Mouse (Mus musculus): ENCODE data around the gene Rap2b.

Rap2b gene

GRCm38 (mm10) chr3:61391564-61391963 lies 30.1 kb downstream of the Rap2b start:
- no peak for DNase-seq

- no peak for DNase-seq
Observed at GRCm38 (mm10) chr3:61392881-61393280, 31.4 kb downstream of the Rap2b start.

DNA sequence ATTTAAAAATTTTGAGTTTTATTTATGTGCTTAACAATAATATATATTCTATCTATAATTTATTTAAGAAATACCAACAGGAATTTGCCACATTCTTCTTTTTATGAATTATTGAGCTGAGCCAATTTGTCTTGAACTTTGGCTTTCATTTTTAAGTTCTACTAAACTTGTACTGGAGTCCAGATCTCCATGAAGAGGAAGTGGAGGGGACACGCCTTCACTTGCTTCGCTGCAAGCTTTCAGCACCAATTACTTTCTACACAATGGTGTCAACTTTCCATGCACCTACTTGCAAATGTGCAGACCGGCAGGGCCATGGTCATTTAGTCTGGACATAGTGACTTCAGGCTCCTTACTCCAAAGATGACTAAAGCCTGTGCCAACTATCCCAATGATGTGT lies 32.1 kb downstream of the Rap2b start:
- DNase-seq: no peak

DNA sequence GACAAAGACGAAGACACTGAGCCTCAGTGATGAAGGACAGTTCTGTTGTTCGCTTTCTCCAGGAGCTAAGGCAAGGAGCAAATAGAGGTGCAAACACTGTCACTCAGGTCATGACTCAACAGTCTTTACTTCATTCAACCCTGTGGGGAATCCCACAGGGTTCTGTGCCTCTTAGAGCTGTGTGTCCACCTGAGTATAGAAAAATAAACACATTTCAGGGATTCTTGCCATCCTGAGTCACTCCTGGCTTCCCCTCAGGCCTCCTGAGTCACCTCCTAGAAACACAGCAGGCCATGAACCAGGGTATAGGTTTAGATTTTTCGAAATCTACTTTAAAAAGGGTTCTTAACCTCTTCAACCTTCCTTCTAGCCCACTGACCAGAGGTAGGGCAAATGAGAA lies 33.9 kb downstream of the Rap2b start:
- DNase-seq: no peak

DNA sequence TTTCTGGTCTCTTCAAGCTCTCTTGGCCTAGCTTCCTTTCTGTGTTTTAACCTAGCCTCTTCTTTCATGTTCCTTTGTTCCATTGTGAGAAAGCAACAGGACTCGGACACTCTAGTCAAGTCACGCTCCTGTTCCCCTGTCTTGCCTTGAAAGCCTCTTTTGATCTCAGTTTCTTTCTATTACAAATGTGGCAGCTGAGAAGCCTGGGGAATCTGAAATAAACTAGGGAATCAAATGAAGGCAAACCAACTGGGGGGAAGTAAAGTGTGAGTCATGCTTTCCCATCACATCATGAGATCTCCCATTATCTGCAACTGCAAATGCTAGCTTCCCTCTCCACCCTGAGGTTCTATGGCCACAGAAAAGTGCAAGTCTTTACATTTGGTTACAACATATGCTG lies 35.3 kb downstream of the Rap2b start:
- DNase-seq: no peak

DNA sequence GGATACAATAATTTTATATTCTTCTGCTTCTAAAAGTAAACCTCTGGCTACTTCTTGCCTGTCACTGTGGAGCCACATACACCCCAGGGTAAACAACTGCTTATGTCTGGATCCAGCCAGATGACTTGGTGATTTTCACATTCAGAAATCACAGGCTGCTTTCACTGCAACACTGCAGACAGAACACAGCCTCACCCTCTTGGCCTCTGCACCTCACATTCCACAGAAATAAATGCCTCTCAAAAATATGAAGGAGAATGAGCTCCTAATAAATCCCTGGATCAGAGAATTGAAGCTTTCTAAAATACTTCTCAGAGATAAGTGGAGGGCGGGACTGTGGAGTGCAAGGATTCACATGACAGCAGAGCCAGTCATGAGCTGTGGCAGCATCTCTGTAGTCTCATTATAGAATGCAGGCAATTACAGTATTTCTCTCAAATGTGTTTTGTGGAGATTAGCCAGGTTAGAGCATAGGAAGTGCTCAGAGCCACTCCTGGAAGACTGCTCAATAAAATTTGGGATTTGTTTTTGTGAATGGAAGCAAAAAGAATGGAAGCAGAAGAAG lies 39.5 kb downstream of the Rap2b start:
- DNase-seq: no peak

DNA sequence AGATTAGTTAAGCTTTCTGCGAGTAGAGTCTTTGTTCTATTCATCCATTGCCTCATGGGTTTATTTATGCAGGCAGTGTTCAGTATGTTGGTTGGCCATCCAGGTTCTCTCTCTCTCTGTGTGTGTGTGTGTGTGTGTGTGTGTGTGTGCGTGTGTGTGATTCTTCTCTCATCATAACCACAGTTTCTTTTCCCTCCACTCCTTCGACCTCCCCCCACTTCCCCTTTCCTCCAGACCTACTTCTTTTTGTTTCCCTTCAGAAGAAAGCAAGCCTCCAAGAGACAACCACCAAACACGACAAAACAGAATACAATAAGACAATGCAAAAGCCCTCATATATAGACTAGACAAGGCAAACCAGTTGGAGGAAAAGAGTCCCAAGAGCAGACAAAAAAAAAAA lies 45.5 kb downstream of the Rap2b start:
- no peak for DNase-seq

- peak; percentile 5 for DNase-seq
Observed at GRCm38 (mm10) chr3:61409683-61410082, 48.2 kb downstream of the Rap2b start.

DNA sequence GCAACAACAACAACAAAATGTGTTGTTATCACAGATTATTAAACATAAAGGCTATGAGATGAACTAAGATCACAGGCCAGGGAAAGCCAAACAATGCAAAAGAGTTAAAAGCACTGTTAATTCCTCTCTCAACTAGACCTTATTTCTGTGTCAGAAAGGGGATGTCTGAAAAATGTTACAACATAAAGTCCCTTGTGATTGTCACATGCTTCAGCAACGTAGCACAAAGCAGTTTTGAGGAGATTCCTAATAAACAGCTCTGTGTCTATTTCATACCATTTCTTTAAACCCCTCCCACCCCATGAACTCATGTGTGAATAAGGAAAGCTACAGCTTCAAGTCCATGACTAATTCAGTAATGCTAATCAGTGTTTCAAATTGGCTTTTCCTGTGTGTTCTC lies 54.4 kb downstream of the Rap2b start:
- no peak for DNase-seq

Measured in kidney, adult 9 months (tissue).